Mouse (Mus musculus) lung, adult 2 months (tissue): Measurements from ENCODE around the gene Guf1.

Experiments used
- CTCF ChIP-seq: fragments of 200-500 bp; IDR thresholded peaks from 2 replicates; pipeline ENCODE4 v1.5.1; 2011; ENCODE audit warnings: mild to moderate bottlenecking, low read length, control low read depth; ENCODE audit not compliant: insufficient read depth
- POLR2A ChIP-seq: fragments of 200-500 bp; IDR thresholded peaks from 2 replicates; pipeline ENCODE4 v1.6.1; 2011; ENCODE audit warnings: low read depth, mild to moderate bottlenecking, control low read depth, low read length, borderline replicate concordance; ENCODE audit errors: extremely low read depth

- TF ChIP-seq POLR2A: no peak
- no peak for TF ChIP-seq CTCF
Observed at GRCm38 (mm10) chr5:69601027-69601426, 44.3 kb downstream of the Guf1 start.
